Comparison of ENCODE assay signal across 11 mouse cellular contexts in genomic region chr11:101188166-101188805, GRCm38 (mm10). TPM values are rescaled to one million over a fixed set of nuclear protein-coding genes. Genes with fewer than 3 reads are reported as not detected.
DNase-seq lines count a peak whose midpoint lies in the region; ATAC-seq and TF ChIP-seq lines count a peak whose summit lies in the region.
"Had no signal": no experiment of that assay in that cellular context is flagged by ENCODE, and none has a peak within 500 bp of the region (broad histone marks: within the 10 kb centered on the region; RNA-seq: fewer than 3 reads in every experiment).

No protein-coding gene starts in this region.

- TF ChIP-seq EP300 in liver, postnatal 0 days (IDR thresholded peaks at IDR 0.05; ENCODE audit: low read depth) = no peak

- H3K4me1 ChIP-seq in liver, embryonic 12.5 days = peaks cover 44% of the 10 kb centered on the region
- peaks cover 23% of the 10 kb centered on the region for H3K4me1 ChIP-seq in liver, postnatal 0 days (ENCODE audit: insufficient read depth)
- H3K4me1 ChIP-seq in midbrain, embryonic 12.5 days = peaks cover 18% of the 10 kb centered on the region
- peaks cover 18% of the 10 kb centered on the region for H3K4me1 ChIP-seq in forebrain, embryonic 13.5 days

- no peak for ATAC-seq in liver, embryonic 12.5 days
- no peak for ATAC-seq in liver, postnatal 0 days
- ATAC-seq in midbrain, embryonic 12.5 days (ENCODE audit: low FRiP score, low read depth) = no peak
- no peak for ATAC-seq in forebrain, embryonic 13.5 days
- ATAC-seq: forebrain, embryonic 15.5 days had no signal

- WGBS in liver, embryonic 12.5 days (ENCODE audit: insufficient replicate concordance) = 86% methylated on average over 11 of the region's 11 CpGs
- WGBS in liver, postnatal 0 days (ENCODE audit: insufficient replicate concordance) = 81% methylated on average over 11 of the region's 11 CpGs
- WGBS in midbrain, embryonic 12.5 days = 84% methylated on average over 11 of the region's 11 CpGs
- 78% methylated on average over 11 of the region's 11 CpGs for WGBS in forebrain, embryonic 13.5 days

- DNase-seq in gastrocnemius, adult 2 months = no peak
- no peak for DNase-seq in gastrocnemius, postnatal 25 days
- DNase-seq in liver, postnatal 0 days = no peak
- peak; percentile 87 to 94 for DNase-seq in cerebellum, adult 18-20 months
- no peak for DNase-seq in MN1 (ENCODE audit: low spot score)
- DNase-seq: retina, postnatal 1 day had no signal

- H3K36me3 ChIP-seq in liver, embryonic 12.5 days = peaks cover 12% of the 10 kb centered on the region
- H3K36me3 ChIP-seq in liver, postnatal 0 days (replicated peaks; ENCODE audit: insufficient read depth, low read length) = peaks cover 7% of the 10 kb centered on the region
- no peaks in the 10 kb centered on the region for H3K36me3 ChIP-seq in midbrain, embryonic 12.5 days
- H3K36me3 ChIP-seq in forebrain, embryonic 13.5 days (ENCODE audit: poor library complexity, severe bottlenecking) = 0 out of 2 replicates have a peak, but pooled peaks cover 5% of the 10 kb centered on the region
- H3K36me3 ChIP-seq: forebrain, embryonic 15.5 days had no signal

- peak overlapping the region; percentile 71; the same call in 1 of the 2 replicates for H3K27ac ChIP-seq in gastrocnemius, adult 2 months
- H3K27ac ChIP-seq in liver, embryonic 12.5 days = peak overlapping the region; percentile 96
- no peak overlapping the region for H3K27ac ChIP-seq in liver, postnatal 0 days (ENCODE audit: low read depth)
- H3K27ac ChIP-seq in midbrain, embryonic 12.5 days (replicated peaks) = peak overlapping the region; percentile 10; the same call in 1 of the 2 replicates
- no peak overlapping the region; the same call in 1 of the 2 replicates for H3K27ac ChIP-seq in forebrain, embryonic 13.5 days

- no peak overlapping the region for H3K4me2 ChIP-seq in liver, embryonic 12.5 days
- H3K4me2 ChIP-seq in liver, postnatal 0 days (ENCODE audit: low read depth, low read length) = no peak overlapping the region
- no peak overlapping the region for H3K4me2 ChIP-seq in midbrain, embryonic 12.5 days (replicated peaks)
- no peak overlapping the region for H3K4me2 ChIP-seq in forebrain, embryonic 13.5 days
- H3K4me2 ChIP-seq: forebrain, embryonic 15.5 days had no signal

- no peak overlapping the region for H3K4me3 ChIP-seq in gastrocnemius, adult 2 months
- no peak overlapping the region for H3K4me3 ChIP-seq in liver, embryonic 12.5 days
- no peak overlapping the region for H3K4me3 ChIP-seq in liver, postnatal 0 days (ENCODE audit: low read depth, low read length)
- no peak overlapping the region for H3K4me3 ChIP-seq in midbrain, embryonic 12.5 days
- no peak overlapping the region for H3K4me3 ChIP-seq in forebrain, embryonic 13.5 days
- H3K4me3 ChIP-seq: forebrain, embryonic 15.5 days had no signal

- TF ChIP-seq CTCF in gastrocnemius, adult 2 months (IDR thresholded peaks at IDR 0.05) = no peak
- no peak for TF ChIP-seq CTCF in liver, postnatal 0 days (IDR thresholded peaks at IDR 0.05; ENCODE audit: low read depth)

- no peaks in the 10 kb centered on the region for H3K9me3 ChIP-seq in liver, embryonic 12.5 days (replicated peaks)
- H3K9me3 ChIP-seq in liver, postnatal 0 days (ENCODE audit: low read length) = no peaks in the 10 kb centered on the region
- no peaks in the 10 kb centered on the region for H3K9me3 ChIP-seq in midbrain, embryonic 12.5 days
- H3K9me3 ChIP-seq in forebrain, embryonic 13.5 days (replicated peaks) = no peaks in the 10 kb centered on the region
- H3K9me3 ChIP-seq: forebrain, embryonic 15.5 days had no signal

- peaks cover 18% of the 10 kb centered on the region for H3K27me3 ChIP-seq in liver, embryonic 12.5 days (replicated peaks)
- H3K27me3 ChIP-seq in liver, postnatal 0 days (ENCODE audit: insufficient read depth, low read length) = no peaks in the 10 kb centered on the region
- H3K27me3 ChIP-seq in midbrain, embryonic 12.5 days = 0 out of 2 replicates have a peak, but pooled peaks cover 5% of the 10 kb centered on the region
- H3K27me3 ChIP-seq in forebrain, embryonic 13.5 days = no peaks in the 10 kb centered on the region
- H3K27me3 ChIP-seq: forebrain, embryonic 15.5 days had no signal

- intact Hi-C loops in gastrocnemius, adult 2 months (cut with DNase I) = no loop called here

- no peak overlapping the region for H3K9ac ChIP-seq in liver, embryonic 12.5 days
- no peak overlapping the region for H3K9ac ChIP-seq in liver, postnatal 0 days (replicated peaks)
- H3K9ac ChIP-seq in midbrain, embryonic 12.5 days (replicated peaks) = 0 out of 2 replicates have a peak overlapping the region, but pooled peaks have one; percentile 6
- H3K9ac ChIP-seq in forebrain, embryonic 13.5 days = no peak overlapping the region
- H3K9ac ChIP-seq: forebrain, embryonic 15.5 days had no signal

RNA-seq across cellular contexts. Expression of gene Ccr10, which starts 13.0 kb away (rescaled TPM):
- not detected for total RNA-seq in gastrocnemius, adult 2 months (2021)
- not detected for total RNA-seq in gastrocnemius, postnatal 25 days (2021)
- polyA plus RNA-seq in liver, embryonic 12.5 days (2016; fragmentation: Nextera tagmentation; extraction: Ambion mirVana) = 0.07 TPM in 1 of 2 replicates, not detected in the other
- 0.09 TPM in 2 replicates for polyA plus RNA-seq in liver, postnatal 0 days (2015; fragmentation: Nextera tagmentation; extraction: Ambion mirVana)
- polyA plus RNA-seq in midbrain, embryonic 12.5 days (2016; fragmentation: Nextera tagmentation; extraction: Ambion mirVana) = 0.10 and 0.17 TPM in 2 replicates
- 0.10 TPM in 1 of 2 replicates, not detected in the other for polyA plus RNA-seq in forebrain, embryonic 13.5 days (2015; fragmentation: Nextera tagmentation; extraction: Ambion mirVana)
- total RNA-seq: hematopoietic stem cell, adult 5-6 weeks had no signal

RNA-seq across cellular contexts. Expression of gene Plekhh3, which starts 17.1 kb away (rescaled TPM):
- total RNA-seq in gastrocnemius, adult 2 months (2021) = 10 to 100 TPM; 20.7 to 35.3 TPM
- total RNA-seq in gastrocnemius, postnatal 25 days (2021) = 10 to 100 TPM; 18.4 to 24.0 TPM
- polyA plus RNA-seq in liver, embryonic 12.5 days (2016; fragmentation: Nextera tagmentation; extraction: Ambion mirVana) = 2.7 and 2.8 TPM in 2 replicates
- 1.6 and 3.4 TPM in 2 replicates for polyA plus RNA-seq in liver, postnatal 0 days (2015; fragmentation: Nextera tagmentation; extraction: Ambion mirVana)
- polyA plus RNA-seq in midbrain, embryonic 12.5 days (2016; fragmentation: Nextera tagmentation; extraction: Ambion mirVana) = 12.3 and 12.6 TPM in 2 replicates
- polyA plus RNA-seq in forebrain, embryonic 13.5 days (2015; fragmentation: Nextera tagmentation; extraction: Ambion mirVana) = 4.5 and 6.4 TPM in 2 replicates
- total RNA-seq: hematopoietic stem cell, adult 5-6 weeks had no signal

RNA-seq across cellular contexts. Expression of gene Cntnap1, which starts 18.0 kb away (rescaled TPM):
- total RNA-seq in gastrocnemius, adult 2 months (2021) = 1 to 10 TPM; 1.2 to 1.6 TPM
- 1 to 10 TPM in 1 of 2 experiments, under 1 TPM in 1; 0.99 to 2.2 TPM for total RNA-seq in gastrocnemius, postnatal 25 days (2021)
- 0.17 and 0.26 TPM in 2 replicates for polyA plus RNA-seq in liver, embryonic 12.5 days (2016; fragmentation: Nextera tagmentation; extraction: Ambion mirVana)
- 1.4 and 1.5 TPM in 2 replicates for polyA plus RNA-seq in liver, postnatal 0 days (2015; fragmentation: Nextera tagmentation; extraction: Ambion mirVana)
- 0.74 and 0.94 TPM in 2 replicates for polyA plus RNA-seq in midbrain, embryonic 12.5 days (2016; fragmentation: Nextera tagmentation; extraction: Ambion mirVana)
- 0.36 and 0.42 TPM in 2 replicates for polyA plus RNA-seq in forebrain, embryonic 13.5 days (2015; fragmentation: Nextera tagmentation; extraction: Ambion mirVana)
- total RNA-seq: hematopoietic stem cell, adult 5-6 weeks had no signal

RNA-seq across cellular contexts. Expression of gene Tubg2, which starts 32.6 kb away (rescaled TPM):
- total RNA-seq in gastrocnemius, adult 2 months (2021) = 1 to 10 TPM; 2.4 to 3.6 TPM
- 1 to 10 TPM; 2.7 to 2.8 TPM for total RNA-seq in gastrocnemius, postnatal 25 days (2021)
- 0.57 and 0.62 TPM in 2 replicates for polyA plus RNA-seq in liver, embryonic 12.5 days (2016; fragmentation: Nextera tagmentation; extraction: Ambion mirVana)
- 0.12 and 0.22 TPM in 2 replicates for polyA plus RNA-seq in liver, postnatal 0 days (2015; fragmentation: Nextera tagmentation; extraction: Ambion mirVana)
- 9.0 and 10.3 TPM in 2 replicates for polyA plus RNA-seq in midbrain, embryonic 12.5 days (2016; fragmentation: Nextera tagmentation; extraction: Ambion mirVana)
- 14.6 and 16.4 TPM in 2 replicates for polyA plus RNA-seq in forebrain, embryonic 13.5 days (2015; fragmentation: Nextera tagmentation; extraction: Ambion mirVana)
- total RNA-seq: hematopoietic stem cell, adult 5-6 weeks had no signal

RNA-seq across cellular contexts. Expression of gene Ezh1, which starts 38.0 kb away (rescaled TPM):
- 10 to 100 TPM; 25.9 to 26.3 TPM for total RNA-seq in gastrocnemius, adult 2 months (2021)
- 10 to 100 TPM; 17.8 to 18.9 TPM for total RNA-seq in gastrocnemius, postnatal 25 days (2021)
- 9.8 and 10.3 TPM in 2 replicates for polyA plus RNA-seq in liver, embryonic 12.5 days (2016; fragmentation: Nextera tagmentation; extraction: Ambion mirVana)
- polyA plus RNA-seq in liver, postnatal 0 days (2015; fragmentation: Nextera tagmentation; extraction: Ambion mirVana) = 4.2 and 5.0 TPM in 2 replicates
- 12.6 and 14.4 TPM in 2 replicates for polyA plus RNA-seq in midbrain, embryonic 12.5 days (2016; fragmentation: Nextera tagmentation; extraction: Ambion mirVana)
- 12.1 and 13.8 TPM in 2 replicates for polyA plus RNA-seq in forebrain, embryonic 13.5 days (2015; fragmentation: Nextera tagmentation; extraction: Ambion mirVana)

Comparison
In these comparisons a context has a peak if more than half of its experiments do, and no peak if none do; other contexts are left out.
1. H3K27ac ChIP-seq: peak in gastrocnemius, adult 2 months (single experiment), liver, embryonic 12.5 days (single experiment) and midbrain, embryonic 12.5 days (single experiment); none in liver, postnatal 0 days (single experiment) and forebrain, embryonic 13.5 days (single experiment).
2. DNase-seq: peak in cerebellum, adult 18-20 months (2 of 2); none in gastrocnemius, adult 2 months (single experiment), gastrocnemius, postnatal 25 days (single experiment), liver, postnatal 0 days (single experiment) and MN1 (single experiment).